Mouse (Mus musculus): ENCODE measurements at regions not wholly inside any gene's neighbourhood (a gene's known extent, or its start where the extent isn't known, plus 50 kb on each side); places are given as distances from the start of the nearest gene placed in this dataset.
A peak's percentile ranks its signal among the peaks of the same experiment; 100 is the strongest.

DNA sequence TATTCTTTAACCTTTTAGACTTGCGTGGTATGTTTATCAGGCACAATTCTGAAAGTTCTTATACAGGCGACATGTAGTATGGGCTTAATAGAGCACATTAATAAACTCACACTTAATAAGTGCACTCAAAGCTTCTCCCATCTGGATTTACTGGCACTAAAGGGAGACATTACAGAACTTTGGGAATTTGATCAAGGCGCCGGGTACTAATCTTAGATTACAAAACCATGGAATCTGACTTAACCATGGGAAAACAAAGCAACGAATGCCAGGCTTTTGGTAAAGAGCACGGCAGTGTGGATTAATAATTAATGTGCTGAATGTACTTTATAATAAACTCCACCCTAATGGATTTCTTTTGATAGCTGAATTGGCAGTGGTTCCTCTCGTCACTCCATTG, 196.5 kb upstream of the Pkn2 start:
- DNase-seq (ENCODE audit: low spot score in 2 of 2), result no peak

DNA sequence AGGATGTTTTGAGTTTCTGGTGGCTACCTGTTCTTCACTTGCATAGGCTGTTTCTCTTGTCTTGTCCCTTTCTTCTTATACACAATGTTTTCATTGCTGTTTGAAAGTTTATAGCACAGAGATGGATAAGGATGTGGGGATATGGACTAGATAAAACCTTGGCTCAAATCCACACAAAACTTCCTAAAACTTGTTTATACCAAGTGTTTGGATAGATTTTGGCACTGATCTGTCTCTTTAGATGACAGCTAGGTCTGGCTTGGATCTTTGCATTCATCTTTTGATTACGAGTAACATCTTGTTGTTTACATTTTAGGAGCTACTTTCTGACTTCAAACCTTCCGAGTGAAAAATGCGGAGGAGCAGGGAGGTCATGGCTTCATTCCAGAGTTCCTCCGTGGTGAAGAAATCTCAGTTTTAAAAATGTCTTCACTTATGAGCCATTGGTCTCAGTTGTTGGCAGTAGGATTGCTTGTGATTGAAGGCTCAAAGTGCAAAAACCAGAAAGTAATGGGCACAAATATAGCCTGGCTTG, 190.1 kb upstream of the Pkn2 start:
- no peak for DNase-seq (ENCODE audit: low spot score in 2 of 2)

DNA sequence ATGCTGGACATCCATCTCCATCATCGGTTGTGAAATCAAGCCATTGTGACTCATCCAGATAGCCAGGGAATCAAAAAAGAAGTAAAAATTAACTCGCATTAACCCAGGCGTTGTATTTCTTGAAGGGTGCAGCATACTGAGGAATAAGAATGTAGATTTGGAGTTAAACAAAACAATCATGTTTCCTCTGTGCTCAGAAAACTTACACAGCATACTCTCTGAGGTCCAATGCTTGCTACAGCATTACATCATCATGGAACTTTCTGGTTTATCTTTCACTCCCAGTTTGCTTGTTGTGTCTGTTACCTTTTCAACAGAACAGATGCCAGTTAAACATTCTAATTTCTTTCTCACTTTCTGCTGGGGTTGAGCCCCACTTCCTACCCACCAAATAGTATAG, 173.1 kb upstream of the Pkn2 start:
- DNase-seq (ENCODE audit: low spot score in 2 of 2), result no peak

DNA sequence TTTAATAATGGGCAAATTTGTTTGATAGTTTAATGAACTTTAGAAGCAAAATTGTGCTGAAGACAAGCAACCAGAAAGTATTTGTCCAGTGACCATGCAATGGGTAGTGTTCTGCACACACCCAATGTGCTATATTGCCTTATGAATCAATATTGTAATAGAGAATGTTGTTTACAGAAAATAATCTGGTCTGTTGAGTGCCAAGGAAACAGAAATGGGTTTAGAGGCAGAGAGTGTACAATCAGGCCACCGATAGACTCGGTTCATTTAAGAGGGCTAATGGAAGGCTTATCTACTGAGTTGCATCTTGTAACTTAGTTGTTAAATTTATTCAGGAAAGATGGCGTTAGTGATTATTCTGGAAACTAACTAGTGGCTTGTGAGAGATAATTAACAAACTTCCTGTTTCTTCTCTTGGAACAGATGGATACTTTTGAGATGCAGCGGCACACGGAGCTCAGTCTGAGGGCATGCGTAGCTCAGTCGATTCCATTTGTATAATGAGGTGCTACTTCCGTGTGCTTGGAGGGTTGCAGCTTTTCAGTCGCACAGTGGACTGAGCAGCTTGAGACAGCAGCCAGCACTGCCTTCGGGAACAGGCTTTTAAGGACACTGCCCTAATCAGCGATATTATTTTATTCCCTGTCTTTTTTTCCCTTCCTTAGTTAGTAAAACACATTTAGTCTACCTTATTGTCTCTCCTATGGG, 171.6 kb upstream of the Pkn2 start:
- DNase-seq (ENCODE audit: low spot score in 2 of 2), result no peak

DNA sequence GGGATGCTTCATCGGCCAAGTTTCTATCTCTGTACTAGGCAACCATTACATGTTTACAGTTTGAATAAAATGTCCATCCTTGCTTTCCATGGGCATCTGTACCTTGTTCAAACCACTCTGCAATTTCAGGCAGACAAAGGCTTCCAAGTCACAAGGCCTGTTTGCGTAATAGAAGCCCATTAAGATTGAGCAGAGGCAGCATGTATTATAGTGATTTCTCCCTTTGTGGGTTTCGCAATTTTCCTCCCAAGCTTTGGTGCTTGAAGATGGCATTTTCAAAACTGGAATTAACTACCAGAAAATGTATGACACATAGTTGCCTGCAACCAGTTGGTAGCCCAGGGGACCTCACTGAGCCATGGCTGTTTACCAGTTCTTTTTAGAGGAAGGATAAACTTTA, 158.9 kb upstream of the Pkn2 start:
- no peak for DNase-seq (ENCODE audit: low spot score in 2 of 2)

DNA sequence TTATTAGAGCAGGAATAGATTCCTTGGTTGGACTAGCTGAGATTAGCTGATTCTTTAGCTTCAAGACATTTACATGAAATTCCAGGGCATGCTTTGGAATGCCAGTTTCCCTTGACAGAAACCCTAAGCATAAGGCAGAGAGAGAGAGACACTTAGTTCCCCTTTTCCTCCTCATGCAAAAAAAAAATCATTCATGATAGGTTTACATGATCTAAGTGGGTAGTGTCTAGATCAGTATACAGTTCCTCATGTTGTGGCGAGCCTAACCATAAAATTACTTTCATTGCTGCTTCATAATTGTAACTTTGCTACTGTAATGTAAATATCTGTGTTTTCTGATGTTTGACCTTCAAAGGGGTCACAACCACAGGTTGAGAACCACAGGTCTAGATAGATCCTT, 154.3 kb upstream of the Pkn2 start:
- no peak for DNase-seq (ENCODE audit: low spot score in 2 of 2)

DNA sequence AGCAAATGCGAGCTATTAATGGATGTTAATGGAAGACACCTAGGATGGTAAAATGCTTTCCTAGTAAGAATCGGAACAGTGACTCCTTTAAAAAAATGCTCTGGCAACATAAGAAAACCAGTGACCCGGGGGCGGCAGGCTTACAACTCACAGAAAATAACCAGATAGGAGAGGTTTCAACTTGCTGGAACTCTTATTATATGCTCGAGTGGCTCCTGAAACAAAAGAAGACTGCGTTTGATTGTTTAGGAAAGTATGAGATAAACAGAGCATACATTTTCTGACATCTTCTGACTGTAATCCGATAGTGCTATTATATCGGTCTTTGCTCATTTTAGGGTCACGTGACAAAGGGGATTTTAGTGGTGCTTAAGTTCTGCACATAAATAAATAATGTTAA, 152.8 kb upstream of the Pkn2 start:
- no peak for DNase-seq (ENCODE audit: low spot score in 2 of 2)

DNA sequence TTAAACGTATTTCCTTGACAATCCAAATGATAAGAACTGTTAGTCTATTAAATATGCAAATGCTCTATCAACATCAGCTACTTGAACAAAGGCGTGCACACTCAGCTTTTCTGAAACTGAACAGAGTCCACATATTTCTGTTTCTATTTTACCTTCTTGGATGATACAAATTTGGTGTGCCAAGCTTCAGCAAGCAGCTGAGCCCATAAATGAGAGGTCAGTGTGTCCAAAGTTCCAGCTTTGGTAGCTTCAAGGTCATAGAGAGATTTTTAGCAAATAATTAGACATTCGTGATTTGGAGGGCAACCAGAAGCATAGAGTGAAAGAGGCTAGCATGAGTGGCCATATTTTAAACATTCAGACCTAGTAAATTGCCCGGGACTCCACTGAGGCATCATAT, 140.7 kb upstream of the Pkn2 start:
- DNase-seq (ENCODE audit: low spot score in 2 of 2), result no peak

DNA sequence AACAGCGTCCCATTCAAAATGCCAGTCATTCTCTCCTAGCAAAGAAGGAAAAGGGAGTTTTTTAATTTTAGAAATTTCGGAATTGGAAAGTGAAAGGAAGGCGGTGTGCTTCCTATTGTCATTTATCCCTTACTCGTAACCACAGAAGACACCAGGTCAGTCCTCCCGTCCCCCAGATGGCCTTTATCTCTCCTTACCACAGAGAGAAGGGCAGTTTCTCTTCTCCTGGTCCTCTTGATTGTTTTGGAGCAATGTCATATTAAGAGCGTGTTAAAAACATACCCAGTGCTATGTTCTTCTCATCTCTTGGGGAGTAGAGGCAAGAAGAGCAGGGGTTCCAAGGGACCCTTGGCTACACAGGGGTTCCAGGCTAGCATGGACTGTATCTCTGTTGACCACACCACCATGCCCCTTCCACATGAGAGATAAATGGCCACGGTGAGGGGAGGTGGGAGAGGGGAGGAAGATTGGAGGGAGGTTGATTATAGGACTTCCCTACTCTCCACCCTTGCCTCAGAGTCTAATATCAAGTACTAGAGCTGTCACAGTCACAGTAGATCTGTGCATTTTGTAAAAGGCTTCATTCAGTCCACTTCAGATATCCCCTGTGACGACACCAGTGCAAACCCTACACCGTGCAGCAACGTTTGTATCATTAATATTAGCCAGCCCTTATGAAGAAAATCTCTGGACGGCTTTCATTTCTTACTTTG, 139.5 kb upstream of the Pkn2 start:
- DNase-seq (ENCODE audit: low spot score in 2 of 2), result no peak

DNA sequence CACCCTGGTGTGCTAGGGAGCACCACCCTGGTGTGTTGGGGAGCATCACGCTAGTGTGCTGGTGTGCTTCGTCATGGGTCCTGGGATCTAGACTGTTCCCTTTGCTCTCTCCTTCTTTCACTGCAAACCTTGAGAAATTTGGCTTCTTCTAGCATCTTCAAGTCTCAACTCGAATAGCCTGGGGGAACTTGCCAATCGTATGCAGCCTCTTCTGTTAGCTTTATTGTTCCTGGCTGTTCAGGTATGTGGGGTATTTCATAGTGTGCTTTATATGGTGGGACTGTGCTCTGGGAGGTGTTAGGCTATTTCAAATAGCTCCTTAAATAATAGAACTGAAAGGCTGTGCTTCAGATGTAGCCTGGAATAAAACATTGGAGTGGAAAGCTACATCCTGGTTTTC, 135.7 kb upstream of the Pkn2 start:
- no peak for DNase-seq (ENCODE audit: low spot score in 2 of 2)

DNA sequence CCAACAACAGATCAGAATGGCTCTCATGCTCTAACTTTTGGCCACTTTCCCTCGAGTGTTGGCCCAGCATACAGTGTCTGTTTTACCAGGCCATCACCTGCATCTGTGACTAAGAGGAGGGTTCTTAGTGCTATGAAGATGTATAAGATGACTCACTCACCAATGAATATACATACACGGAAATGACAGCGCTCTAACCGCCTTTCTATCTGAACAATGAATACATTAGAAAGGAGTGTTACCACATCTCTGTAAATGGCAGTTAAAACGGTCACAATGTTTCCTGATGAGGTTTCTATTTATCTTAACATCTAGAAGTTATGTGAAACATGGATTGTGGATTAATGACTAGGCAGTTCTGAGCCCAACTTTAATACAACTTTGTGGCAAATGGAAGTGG, 135.0 kb upstream of the Pkn2 start:
- no peak for DNase-seq (ENCODE audit: low spot score in 2 of 2)

DNA sequence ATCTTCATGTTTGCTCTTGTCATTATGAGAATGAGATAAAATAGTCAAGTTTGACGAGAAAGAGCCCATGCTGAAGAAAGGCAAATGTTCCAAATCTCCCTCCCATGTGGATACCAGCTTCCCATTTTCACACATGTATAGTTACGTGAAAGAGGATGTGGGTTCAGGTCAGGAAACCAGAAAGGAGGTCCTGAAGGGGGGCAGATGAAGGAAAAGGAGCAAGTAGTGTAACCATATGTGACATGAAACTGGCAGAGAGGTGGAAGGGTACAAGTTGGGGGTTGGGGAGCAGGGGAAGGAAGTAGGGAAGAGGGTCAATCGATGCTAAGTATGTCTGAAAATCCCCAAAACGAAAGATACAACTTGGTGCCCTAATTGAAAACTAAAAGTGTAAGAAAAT, 132.6 kb upstream of the Pkn2 start:
- no peak for DNase-seq (ENCODE audit: low spot score in 2 of 2)

DNA sequence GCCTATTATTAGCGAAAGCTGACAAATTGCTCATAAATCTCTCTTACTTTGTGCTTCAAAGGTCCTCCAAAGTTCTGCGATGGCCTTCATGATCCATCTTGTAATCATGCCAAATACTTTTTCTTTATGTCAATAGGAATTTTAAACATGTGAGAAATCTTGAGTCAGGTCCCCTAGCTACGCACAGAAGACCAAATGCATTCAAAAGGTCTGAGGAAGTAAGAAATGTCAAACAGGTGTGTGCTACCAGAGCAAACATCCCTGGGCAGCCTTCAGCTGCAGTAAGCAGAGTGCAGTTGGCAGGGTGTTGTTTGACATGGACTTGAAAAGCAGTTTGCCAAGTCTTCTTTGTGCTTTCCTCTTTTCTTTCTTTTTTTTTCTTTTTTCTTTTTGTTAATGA, 125.2 kb upstream of the Pkn2 start:
- DNase-seq (ENCODE audit: low spot score in 2 of 2), result no peak

DNA sequence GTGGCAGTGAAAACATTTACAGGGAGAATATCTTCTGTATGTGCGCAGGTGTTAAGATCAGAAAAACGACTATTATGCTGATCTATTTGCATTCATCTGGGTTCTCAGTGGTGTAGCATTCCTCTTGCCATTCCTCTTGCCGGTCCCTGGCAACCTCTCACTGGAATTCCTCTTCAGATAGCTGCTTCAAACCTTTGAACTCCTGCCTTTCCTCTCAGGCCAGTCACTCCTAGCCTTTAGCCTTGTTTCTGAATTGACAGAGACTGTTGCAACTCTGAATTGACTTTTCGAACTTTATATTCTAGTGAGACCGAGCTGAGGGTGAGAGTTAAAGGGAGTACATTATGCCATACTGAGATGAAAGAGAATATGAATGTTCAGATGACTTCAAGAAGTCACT, 120.1 kb upstream of the Pkn2 start:
- DNase-seq (ENCODE audit: low spot score in 2 of 2), result no peak

DNA sequence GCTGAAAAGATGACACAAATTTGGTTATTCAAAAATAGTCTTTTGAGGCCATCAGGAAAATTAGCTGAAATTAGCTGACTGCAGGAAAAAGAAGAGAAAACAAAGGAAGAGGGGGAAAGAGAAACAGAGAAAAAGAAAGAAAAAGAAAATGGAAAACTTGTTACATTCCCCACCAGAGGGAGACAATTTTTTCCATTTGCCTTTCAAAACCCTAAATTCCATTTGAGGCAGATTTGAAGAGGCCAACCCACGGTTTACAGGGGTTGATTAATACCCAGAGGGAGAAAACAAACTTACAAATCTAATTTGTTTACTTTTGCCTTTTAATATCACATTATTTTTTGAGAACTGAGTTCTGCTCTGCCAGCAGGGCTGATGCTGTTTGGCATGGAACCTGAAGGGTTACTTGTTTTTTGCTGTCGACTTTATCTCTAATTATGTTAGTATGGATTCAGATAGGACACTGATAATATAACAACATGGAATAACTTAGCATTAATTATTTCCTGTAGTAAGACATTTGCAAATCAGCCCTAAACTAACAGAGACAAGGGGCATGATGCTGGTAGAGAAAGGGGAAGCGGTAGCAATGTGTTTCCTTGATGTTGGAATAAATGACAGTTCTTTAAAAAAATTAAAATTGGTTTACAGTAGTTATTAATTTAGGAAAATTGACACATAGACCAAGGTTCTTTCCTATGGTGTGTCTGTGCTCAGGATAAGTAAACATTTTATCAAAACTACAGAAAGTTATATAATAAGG, 114.4 kb upstream of the Pkn2 start:
- DNase-seq (ENCODE audit: low spot score in 2 of 2), result no peak

DNA sequence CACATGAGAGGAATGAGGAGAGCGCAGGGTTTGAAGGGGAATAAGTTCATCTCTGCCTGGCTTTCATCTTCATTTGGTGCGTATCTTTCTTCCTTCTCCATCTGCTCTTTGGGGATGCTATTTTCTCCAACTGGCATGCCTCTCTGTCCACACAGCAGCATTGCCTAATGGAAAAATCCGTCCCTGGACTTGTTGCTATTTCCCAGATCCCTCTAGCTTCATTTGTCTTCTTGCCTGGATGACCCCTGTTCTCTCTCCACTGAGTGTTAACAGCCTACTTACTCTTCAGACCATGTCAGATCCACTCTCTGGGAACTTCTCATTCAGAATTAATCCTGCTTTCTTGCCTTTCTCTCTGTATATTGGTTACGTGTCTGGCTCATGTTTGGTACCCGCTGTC, 102.7 kb upstream of the Pkn2 start:
- DNase-seq (ENCODE audit: low spot score in 2 of 2), result no peak

DNA sequence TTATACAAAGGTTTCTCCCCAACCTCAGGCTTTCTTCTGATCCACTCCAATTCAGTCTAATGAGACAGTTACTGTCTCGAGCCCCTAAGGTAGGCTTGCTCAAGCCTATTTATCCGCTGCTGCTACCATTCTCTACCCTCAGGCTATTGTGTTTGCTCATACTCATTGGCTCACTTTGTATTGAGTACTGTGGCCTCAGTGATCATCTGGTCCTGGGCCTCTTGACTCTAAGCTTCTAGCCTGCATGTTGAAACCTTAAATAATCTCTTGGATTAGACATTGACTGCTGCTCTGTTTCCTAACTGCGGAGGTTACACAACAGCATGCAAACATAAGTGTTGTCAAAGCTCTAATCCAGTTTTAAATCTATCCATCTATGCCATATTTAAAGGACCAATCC, 99.4 kb upstream of the Pkn2 start:
- DNase-seq (ENCODE audit: low spot score in 2 of 2), result no peak

DNA sequence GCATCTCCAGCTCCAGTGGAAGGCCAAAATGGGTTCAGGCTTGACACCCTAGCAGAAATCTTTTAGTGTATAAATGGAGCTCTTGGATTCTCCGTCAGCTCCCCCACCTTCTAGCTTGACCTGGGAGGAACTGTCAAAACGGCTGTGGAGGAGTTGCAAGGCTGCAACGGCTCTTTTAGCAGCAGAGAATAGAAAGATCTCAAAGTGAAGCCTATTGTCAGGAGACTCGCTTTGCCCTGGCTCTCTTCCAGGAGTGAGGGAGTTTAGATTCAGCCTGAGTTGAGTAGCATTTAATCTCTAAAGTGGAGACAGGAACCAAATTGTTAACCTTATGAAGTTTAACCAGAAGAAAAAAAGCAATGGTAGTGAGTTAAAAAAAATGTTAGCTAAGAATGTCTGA, 97.4 kb upstream of the Pkn2 start:
- peak; percentile 15 to 16 for DNase-seq (ENCODE audit: low spot score in 2 of 2)

DNA sequence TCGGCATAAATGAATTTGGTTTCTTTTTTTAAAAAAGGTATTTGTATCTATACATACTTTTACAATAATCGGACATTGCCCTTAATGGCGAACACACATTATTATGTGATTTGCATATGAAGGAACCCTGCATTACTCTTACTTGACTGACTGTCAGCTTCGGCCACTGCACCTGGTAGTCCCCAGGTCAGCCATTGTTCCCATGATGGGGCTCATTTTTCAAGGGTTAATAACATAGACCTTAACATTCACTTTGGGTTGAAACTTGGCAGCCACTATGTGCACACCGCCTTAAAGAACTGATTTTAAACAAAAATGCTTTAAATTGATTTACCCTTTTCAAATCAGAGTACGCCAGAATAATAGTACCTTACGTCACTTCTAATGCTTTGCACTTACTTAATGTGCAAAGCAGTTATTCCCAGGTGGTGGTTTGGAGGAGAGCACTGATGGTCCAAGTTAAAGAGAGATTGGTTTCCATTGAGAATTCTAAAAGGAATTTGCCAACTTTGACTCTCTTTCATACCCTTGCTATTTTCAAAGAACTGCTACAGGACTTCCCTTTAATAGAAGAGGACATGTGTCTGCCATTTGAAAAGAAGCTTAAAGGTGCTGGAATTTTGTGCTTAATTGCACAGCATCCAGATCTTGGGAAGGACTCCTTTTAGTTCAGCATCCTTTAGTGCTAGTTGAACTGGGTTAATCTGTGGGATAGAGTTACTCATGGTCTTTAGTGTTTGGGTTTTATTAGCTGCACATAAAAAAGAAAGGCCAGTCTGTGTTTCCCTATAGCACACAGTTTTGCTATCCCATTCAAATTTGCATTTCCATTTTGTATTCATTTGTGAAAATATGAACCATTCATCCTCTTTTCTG, 95.0 kb upstream of the Pkn2 start:
- no peak for DNase-seq (ENCODE audit: low spot score in 2 of 2)

DNA sequence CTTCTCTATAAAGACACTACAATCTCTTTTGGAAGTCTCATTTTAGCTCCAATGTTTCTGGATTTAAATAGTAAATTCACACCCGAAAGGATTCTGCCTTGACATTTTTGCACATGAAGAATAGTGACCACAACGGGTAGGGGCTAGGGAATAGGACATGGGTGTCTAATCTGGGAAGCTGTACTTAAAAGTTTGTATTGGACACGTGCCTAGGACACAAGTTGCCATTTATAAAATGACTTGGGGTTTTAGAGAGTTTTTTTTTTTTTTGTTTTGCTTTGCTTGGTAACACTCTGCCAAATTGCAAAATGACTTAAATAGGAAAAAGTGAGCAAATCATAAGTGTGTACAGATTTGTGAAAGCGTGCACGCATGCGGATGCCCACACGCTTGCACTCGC, 93.8 kb upstream of the Pkn2 start:
- DNase-seq (ENCODE audit: low spot score in 2 of 2), result peak in 1 of 2 experiments; percentile 2

DNA sequence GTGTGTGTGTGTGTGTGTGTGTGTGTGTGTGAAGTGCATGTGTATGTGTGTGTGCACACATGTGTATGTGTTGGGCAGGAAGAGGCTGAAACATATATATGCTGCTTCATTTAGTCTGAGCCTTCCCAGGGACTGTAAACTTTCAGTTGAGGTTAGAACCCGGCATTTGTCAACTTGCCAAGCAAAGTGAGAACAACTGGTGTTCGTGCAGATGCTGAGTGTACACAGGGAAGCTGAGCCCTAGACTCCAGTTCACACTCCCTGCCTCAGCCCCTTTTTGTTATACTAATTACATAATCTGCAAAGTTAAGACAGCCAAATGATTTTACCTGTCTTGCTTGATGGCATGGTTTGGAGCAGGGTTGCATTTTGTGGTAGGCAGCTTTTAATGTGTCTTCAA, 87.7 kb upstream of the Pkn2 start:
- DNase-seq (ENCODE audit: low spot score in 2 of 2), result no peak

DNA sequence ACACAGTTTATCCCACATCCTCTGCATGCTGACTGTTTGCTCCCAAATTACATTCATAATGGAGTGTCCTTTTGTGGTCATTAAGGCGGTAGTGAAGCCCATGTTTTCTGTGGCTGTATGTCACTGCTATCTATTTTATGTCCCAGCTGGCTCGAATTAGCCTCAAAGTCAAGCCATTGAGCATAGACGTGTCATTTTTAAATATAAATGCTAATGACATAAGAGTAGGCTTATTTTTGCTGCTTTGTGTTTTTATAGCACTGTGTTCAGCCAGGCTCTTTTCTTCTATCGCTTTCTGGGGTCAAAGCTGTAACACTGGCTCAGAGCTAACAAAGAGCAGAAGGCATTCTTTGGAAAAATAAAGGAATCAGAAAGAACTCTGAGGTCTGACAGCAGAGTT, 83.8 kb upstream of the Pkn2 start:
- DNase-seq (ENCODE audit: low spot score in 2 of 2), result no peak

Data from right cerebral cortex, adult 2 months (tissue).